Mouse (Mus musculus) limb, embryonic 10.5 days (tissue): ENCODE measurements around the gene Adam1b. TPM values are rescaled to one million over a fixed set of nuclear protein-coding genes. Genes with fewer than 3 reads are reported as not detected.

ENCODE experiments used
- DNase-seq: peaks from one replicate; pipeline ENCODE4 v3.0.0-alpha.2; 2017; ENCODE audit warnings: low spot score
- H3K27ac ChIP-seq: fragments of 300-500 bp; sonication (generic); 2 replicates; pipeline ENCODE4 v1.5.1; 2016; ENCODE audit warnings: mild to moderate bottlenecking
- H3K27me3 ChIP-seq: fragments of 300-500 bp; sonication (generic); 2 replicates; pipeline ENCODE4 v1.6.1; 2016; ENCODE audit warnings: low read depth, mild to moderate bottlenecking; ENCODE audit not compliant: poor library complexity, severe bottlenecking
- H3K36me3 ChIP-seq: fragments of 300-500 bp; sonication (generic); 2 replicates; pipeline ENCODE4 v1.6.1; 2016; ENCODE audit warnings: mild to moderate bottlenecking, moderate library complexity
- H3K4me1 ChIP-seq: fragments of 300-500 bp; sonication (generic); 2 replicates; pipeline ENCODE4 v1.6.1; 2016
- H3K4me3 ChIP-seq: fragments of 300-500 bp; sonication (generic); 2 replicates; pipeline ENCODE4 v1.5.1; 2016; ENCODE audit warnings: mild to moderate bottlenecking, moderate library complexity
- H3K9me3 ChIP-seq: fragments of 300-500 bp; sonication (generic); replicated peaks from 2 replicates; pipeline ENCODE4 v1.6.1; 2016; ENCODE audit warnings: mild to moderate bottlenecking
- WGBS: fragments of 180-500 bp; shearing (Covaris S2); methylation state at CpG from one replicate; pipeline ENCODE4 v1.1.7; 2016; 5-methylcytosine and 5-hydroxymethylcytosine counted together
- polyA plus RNA-seq: library from polyadenylated mRNA; unstranded; fragments of >200 nt; fragmentation: Nextera tagmentation; extraction: Ambion mirVana; gene quantifications from 2 replicates; pipeline ENCODE4 v1.2.1, GENCODE M21; 2016

Gene Adam1b
- polyA plus RNA-seq, 1 experiment from 2014 or later = not detected

GRCm38 (mm10) chr5:121451644-121452025 lies 51.6 kb downstream of the Adam1b start, which contains the start of gene Tmem116:
Gene Tmem116, plus strand, starts transcription at chr5:121451893.
- Histone ChIP-seq H3K36me3 (peaks cover 36% of the 10 kb centered on the region), H3K9me3 (no peaks in the 10 kb centered on the region), H3K4me1 (peaks cover 28% of the 10 kb centered on the region), H3K27ac (peak within 1 kb of the TSS; percentile 95), H3K27me3 (no peaks in the 10 kb centered on the region), H3K4me3 (peak within 1 kb of the TSS; percentile 92)
- DNase-seq = no peak
- 1% methylated on average over 17 of the region's 17 CpGs for WGBS

GRCm38 (mm10) chr5:121451203-121451602 lies 52.0 kb downstream of the Adam1b start:
- H3K27ac ChIP-seq = no peak overlapping the region
- H3K27me3 ChIP-seq = no peaks in the 10 kb centered on the region
- peaks cover 40% of the 10 kb centered on the region for H3K36me3 ChIP-seq
- peaks cover 28% of the 10 kb centered on the region for H3K4me1 ChIP-seq
- 41% methylated on average over 8 of the region's 8 CpGs for WGBS
- no peak for DNase-seq
- H3K4me3 ChIP-seq = peak overlapping the region; percentile 92
- H3K9me3 ChIP-seq = no peaks in the 10 kb centered on the region

DNA sequence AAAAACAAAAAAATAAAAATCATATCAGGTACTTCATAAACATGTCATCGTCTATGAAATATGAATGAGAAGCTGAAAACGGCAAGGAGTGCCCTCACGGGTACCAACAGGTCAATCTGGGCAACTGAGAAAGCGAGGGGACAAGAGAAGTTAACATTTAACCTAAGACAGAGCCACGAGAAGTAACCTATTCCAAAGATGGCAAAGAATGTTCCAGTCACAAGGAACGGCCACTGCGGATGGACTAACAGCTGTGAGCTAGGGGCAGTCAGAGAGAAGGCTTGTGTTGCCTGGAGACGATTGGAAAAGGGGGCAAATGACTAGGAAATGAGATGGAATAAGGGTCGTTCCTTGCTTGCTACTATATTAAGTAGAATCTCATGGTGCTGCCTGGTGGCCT lies 52.8 kb downstream of the Adam1b start:
- Histone ChIP-seq H3K36me3 (peaks cover 47% of the 10 kb centered on the region), H3K27ac (no peak overlapping the region), H3K27me3 (no peaks in the 10 kb centered on the region), H3K4me1 (peaks cover 28% of the 10 kb centered on the region), H3K4me3 (no peak overlapping the region; the same call in 1 of the 2 replicates), H3K9me3 (no peaks in the 10 kb centered on the region)
- no peak for DNase-seq
- 88% methylated on average over 9 of the region's 9 CpGs for WGBS

Other genes with a start within 250 kb of the Adam1b start
- gene Trafd1, start 117.8 kb downstream of the Adam1b start, polyA plus RNA-seq = 50.4 and 67.7 TPM in 2 replicates
- gene Naa25, start 105.5 kb downstream of the Adam1b start, polyA plus RNA-seq = 47.0 and 52.8 TPM in 2 replicates
- 0.55 and 0.73 TPM in 2 replicates for gene Tmem116, start 51.5 kb downstream of the Adam1b start, polyA plus RNA-seq
- gene Erp29, start 50.9 kb downstream of the Adam1b start, polyA plus RNA-seq = 102 and 112 TPM in 2 replicates
- gene Adam1a, start 42.0 kb upstream of the Adam1b start, polyA plus RNA-seq = 0.90 and 1.3 TPM in 2 replicates
- not detected in 2 replicates for gene Gm42878, start 42.0 kb upstream of the Adam1b start, polyA plus RNA-seq
- 50.3 and 60.3 TPM in 2 replicates for gene Mapkapk5, start 42.5 kb upstream of the Adam1b start, polyA plus RNA-seq
- 153 and 163 TPM in 2 replicates for gene Aldh2, start 90.4 kb upstream of the Adam1b start, polyA plus RNA-seq
- 2.6 and 3.5 TPM in 2 replicates for gene Acad12, start 115.5 kb upstream of the Adam1b start, polyA plus RNA-seq
- gene Acad10, start 157.1 kb upstream of the Adam1b start, polyA plus RNA-seq = 1.4 and 2.0 TPM in 2 replicates
- gene Brap, start 157.1 kb upstream of the Adam1b start, polyA plus RNA-seq = 38.8 and 45.7 TPM in 2 replicates
- gene Atxn2, start 207.9 kb upstream of the Adam1b start, polyA plus RNA-seq = 40.2 and 52.6 TPM in 2 replicates